Mouse (Mus musculus): ENCODE measurements at regions not wholly inside any gene's neighbourhood (a gene's known extent, or its start where the extent isn't known, plus 50 kb on each side); places are given as distances from the start of the nearest gene placed in this dataset.

DNA sequence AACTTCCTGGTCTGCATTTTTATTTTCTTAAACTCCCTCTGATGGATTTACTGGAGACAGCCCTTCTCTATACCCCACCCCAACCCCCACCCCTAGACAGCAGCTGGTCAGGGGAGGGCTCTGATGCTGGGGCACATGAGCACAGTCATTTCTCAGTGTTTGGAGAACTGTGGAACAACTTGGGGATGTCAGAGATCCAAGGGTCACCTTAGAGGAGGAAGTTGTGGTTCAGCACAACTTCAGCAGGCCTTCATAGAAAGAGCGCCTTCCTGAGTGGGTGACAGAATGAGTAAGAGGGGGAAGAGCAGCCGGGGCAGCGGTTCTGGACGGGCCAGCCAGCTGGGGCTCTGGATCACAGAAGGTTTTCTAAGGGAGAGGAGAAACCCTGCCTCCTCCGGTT lies 298.2 kb upstream of the Stt3b start:
- DNase-seq (ENCODE audit: low spot score in 2 of 2), result no peak

DNA sequence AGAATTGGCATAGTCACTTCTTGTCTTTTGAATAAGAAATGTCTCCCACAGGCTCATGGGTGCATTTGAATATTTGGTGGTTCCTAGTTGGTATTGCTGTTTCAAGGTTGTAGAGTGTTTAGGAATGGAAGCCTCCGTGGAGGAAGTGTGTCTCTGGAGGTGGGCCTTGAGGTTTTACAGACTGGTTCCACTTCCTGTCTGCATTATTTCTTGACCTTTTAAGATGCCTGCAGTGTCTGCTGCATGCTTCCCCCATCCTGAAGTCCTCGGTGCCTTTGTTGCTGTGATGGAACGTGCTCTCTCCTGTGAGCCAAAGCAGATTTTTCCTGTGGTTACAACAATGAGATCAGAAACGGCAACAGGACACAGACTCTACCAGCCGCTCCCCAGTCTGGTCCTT lies 299.4 kb upstream of the Gadl1 start:
- no peak for DNase-seq (ENCODE audit: low spot score in 2 of 2)

DNA sequence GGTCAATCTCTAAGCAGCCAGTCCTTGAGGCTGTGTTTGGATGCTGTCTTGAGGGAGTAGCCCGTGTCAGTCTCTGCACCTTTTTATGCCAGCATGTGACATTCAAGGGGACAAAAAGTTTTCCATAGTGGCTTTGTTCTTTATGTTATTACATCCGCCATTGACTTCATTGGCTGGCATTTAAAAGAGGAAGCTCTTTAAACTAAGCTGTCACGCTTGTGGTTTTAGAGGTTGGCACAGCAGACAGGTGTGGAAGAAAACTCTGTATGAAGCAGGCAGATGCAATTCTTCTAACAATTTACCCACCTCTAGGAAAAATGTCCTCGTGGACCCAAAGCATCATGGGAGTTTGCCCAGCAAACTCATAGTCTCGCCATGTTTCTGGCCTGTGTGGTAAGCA lies 297.5 kb upstream of the Gadl1 start:
- no peak for DNase-seq (ENCODE audit: low spot score in 2 of 2)

DNA sequence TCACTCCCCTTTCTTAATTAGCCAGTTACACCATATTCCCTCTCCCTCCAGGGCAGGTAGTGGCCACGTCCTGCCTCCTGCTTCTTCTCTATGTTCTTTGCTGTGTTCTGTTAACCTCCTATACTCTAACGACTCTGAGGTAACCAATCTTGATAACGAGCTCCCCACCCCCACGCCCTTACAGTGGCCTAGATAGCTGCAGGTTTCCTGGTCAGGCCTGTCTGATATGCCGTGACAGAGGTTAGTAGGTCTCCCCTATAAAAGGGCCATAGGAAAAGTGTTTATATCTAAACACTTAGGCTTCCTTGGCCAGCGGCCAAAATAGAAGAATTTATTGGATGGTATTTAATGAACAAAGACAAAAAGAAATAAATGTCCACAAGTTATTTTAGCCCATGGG lies 296.3 kb upstream of the Gadl1 start:
- DNase-seq (ENCODE audit: low spot score in 2 of 2), result no peak

DNA sequence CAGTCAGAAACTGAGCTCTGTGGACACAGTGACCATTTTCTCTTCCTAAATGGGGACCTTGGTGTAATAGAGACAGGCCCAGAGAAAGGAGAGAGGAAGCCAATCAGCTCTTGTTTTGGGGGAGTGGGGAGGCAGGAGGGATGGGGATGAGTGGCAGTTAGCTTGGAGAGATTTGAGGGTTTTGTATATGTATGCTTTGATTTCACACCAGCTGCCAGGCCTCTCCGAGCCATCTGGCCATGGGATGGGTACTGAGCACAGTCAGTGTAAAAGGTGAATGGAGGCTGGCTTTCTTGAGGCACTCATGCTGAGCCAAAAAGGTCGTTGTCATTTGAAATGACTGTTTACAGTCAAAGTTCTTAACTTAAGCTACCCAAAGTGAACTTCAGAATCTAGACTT lies 295.2 kb upstream of the Gadl1 start:
- DNase-seq (ENCODE audit: low spot score in 2 of 2), result no peak

DNA sequence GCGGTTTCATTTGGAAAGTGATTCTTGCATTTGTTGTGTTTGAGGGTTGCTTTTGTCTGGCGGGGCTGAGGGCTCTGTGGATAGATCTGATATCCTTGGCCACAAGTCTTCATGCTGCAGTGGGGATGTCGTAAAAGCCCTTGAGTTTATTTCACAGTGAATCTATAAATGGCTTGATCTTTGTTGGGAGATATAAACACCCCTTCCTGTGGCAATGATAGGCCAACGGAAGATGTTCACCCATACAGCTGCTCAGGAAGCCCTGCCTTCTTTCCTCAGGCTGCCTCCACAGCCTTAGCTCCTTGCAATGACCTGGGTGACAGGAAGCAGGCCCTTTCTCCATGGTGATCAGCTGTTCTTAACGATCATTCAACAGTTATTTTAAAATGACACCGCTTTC lies 291.3 kb upstream of the Gadl1 start:
- DNase-seq (ENCODE audit: low spot score in 2 of 2), result no peak

DNA sequence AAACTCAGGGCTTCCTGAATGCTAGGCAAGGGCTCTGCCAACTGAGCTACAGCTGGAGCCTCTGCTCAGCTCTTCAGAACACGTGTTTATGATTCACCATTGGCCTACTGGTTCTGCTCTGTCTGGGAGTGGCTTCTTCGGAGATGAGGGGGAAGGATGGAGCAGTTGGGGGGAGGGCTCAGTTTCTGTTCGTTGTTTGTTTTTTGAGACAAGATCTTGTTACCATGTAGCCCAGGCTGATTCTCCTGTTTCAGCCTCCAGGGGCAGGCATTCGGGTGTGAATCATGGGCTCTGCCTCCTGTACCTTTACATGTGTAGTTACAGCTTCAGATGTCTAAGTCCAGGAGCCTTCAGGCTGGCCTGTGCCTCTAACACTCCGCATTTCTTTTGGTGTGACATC lies 285.3 kb upstream of the Gadl1 start:
- no peak for DNase-seq (ENCODE audit: low spot score in 2 of 2)

DNA sequence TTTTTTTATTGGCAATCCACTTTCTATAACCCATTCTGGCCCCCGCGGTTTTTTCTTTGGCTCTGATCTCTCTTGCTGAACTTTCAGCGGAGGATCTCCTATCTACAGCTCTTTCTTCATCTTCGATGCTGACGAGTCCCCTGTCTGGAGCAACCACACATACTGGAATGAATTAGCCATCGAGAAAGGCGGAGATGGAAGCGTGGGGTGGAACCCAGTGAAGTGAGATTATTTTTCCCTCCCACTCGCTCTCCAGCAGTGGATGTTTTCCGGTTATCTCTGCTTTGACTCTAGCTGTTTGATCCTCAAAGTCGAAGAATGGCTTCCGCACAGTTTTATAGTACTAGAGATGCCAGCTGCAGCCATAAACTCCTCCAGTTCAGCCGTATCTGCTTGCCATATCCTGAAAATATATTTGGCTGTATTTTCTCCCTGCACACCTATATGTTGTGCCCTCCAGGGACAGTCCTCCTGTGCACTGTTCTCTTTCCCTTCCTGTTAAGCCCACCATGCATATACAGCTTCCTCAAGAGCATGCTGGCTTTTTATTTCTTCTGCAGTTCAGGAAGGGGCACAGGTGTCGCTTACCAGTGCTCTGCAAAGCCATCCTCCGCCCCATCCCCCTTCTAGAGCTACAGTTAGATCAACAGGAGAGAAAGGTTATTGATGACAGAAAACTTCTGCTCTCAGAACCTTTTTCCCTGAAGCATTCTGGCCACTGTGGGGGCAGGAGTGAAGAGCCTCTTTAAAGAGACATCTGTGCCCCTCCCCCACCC lies 284.3 kb upstream of the Gadl1 start:
- no peak for DNase-seq (ENCODE audit: low spot score in 2 of 2)

DNA sequence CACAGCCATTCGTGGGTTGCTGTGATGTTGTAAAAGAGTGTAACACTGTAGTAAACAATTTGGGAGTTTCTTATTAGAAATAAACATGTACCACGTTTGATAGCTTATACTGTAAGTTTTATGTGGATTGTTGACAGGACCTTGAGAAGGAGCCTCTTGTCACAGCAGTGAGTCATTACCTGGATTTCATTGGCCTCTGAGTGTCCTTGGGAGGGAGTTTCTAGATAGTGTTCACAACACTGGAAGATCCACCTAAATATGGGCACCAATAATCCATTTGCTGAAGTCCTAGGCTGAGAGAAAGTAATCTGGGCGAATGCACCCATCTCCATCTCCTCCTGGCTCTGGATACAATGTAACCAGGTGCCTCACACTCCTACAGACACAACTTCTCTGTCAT lies 281.7 kb upstream of the Gadl1 start:
- no peak for DNase-seq (ENCODE audit: low spot score in 2 of 2)

DNA sequence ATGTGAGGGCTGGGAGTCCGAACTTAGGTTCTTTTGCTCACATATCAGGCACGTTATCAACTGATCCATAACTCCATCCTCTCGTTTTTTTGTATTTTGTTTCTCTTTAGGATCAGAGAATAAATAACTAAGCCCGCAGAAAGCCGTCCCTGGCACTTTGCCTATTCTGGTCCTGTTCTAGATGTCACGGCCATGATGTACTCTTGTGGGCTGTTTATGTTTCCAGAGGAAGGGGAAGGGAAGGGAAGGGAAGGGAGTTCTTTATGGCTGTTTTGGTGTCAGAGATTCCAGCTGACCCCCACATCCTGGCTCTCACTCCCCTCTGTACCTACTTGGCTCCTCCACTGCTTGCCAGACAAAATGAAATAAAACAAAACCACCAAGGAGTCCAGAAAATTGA lies 272.1 kb upstream of the Gadl1 start:
- DNase-seq (ENCODE audit: low spot score in 2 of 2), result no peak

DNA sequence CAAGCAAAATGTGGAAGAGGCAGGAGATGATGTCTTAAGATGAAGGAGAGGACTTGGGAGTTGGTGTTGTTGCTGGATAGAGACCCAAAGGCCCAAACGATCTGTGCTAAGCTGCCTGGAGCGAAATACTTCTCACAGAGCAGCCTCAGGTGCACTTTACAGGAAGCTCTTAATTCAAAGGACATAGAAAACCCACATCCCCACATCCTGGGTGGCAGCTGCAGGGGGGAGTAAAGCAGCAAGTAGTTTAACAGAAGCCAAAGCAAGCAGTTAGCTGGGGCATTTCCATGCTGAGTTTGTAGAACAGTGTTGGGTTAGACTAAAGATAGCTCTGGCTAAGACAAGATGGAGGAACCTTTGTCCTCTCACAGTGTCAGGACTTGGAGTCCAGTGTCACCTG lies 268.5 kb upstream of the Gadl1 start:
- no peak for DNase-seq (ENCODE audit: low spot score in 2 of 2)

DNA sequence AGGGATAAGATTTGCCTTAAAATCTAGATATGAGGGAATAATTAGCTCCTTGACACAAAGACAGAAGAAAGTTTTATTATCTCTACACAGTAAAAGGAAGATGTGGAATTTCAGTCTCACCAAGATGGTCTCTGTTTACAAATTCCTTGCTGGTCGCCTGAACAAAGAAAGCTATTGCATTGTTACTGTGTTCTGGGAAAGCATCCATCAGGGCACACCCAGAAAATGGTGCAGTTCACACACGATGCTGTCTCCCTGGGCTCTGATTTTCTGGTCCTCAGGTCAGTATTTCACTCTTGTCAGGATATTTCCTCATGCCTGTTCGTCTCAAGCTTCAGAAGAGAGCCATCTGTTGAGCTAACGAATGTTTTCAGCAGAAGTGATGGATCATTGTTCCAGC lies 267.2 kb upstream of the Gadl1 start:
- no peak for DNase-seq (ENCODE audit: low spot score in 2 of 2)

DNA sequence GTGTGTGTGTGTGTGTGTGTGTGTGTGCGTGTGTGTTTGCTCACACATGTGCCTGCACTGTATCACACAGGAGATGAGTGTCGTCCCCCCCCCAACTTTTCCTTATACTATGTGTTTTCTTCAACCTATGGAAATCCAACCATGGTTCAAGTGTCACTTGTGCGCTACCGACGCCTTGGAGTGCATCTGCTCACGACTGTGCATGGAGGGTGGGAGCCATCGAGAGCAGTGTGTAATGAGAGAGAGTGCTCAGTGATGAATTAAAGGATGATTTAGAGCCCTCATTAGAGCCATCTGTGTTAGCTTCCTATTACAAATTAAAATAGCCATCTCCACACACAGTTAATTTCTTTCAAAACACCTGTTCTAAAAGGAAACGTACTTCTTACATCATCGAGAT lies 264.3 kb upstream of the Gadl1 start:
- no peak for DNase-seq (ENCODE audit: low spot score in 2 of 2)

DNA sequence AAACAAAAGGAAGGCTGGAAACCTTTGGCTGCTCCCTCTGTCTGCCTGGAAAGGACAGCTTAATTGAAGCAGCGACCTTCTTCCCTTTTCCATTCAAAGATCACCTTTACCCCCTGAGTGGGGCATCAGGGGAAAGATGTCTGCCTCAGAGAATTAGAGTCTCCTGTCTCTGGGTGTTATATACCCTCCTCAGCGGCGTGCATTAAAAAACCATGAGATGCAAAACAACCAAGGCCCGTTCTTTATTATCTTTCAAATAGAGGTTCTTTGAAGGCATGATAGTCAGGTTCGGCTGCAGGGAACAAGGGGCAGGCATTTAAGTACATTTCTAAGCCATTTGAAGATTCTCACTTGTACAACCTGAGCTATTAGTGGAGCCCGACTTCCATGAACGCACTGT lies 263.0 kb upstream of the Gadl1 start:
- DNase-seq (ENCODE audit: low spot score in 2 of 2), result no peak

DNA sequence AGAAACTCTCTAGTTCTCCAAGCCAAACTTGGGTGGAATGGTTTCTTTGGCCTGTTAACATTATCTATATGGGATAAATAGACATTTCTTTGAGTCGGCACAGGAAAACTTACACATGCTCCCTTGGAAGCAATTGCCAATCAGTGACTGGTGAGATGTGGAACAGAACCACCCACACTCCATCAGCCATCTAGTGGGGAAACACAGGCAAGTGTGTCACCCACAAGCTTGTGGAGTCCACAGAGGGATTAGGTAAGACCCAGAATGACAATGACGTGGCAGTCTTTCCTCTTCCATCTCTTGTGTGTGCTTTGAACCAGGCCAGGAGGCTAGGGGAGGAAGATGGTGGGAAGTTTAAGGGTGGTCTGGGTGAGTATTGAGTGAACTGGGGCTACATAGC lies 257.5 kb upstream of the Gadl1 start:
- DNase-seq (ENCODE audit: low spot score in 2 of 2), result no peak

DNA sequence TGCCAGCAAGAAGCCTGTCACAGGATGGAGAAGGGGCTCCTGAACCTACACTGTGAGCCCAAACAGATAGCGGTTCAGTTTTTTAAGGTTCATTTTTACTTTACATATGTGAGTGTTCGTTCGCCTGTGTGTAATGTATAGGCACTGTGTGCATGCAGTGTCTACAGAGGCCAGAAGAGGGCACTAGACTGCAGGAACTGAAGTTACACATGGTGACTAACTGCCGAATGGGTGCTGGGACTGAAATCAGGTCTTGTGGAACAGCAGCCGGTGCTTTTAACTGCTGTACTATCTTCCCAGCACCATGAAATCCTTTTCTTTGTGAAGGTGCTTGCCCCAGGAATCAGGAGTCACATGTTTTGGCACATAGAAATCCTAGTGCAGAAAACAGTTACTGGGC lies 256.1 kb upstream of the Gadl1 start:
- no peak for DNase-seq (ENCODE audit: low spot score in 2 of 2)

DNA sequence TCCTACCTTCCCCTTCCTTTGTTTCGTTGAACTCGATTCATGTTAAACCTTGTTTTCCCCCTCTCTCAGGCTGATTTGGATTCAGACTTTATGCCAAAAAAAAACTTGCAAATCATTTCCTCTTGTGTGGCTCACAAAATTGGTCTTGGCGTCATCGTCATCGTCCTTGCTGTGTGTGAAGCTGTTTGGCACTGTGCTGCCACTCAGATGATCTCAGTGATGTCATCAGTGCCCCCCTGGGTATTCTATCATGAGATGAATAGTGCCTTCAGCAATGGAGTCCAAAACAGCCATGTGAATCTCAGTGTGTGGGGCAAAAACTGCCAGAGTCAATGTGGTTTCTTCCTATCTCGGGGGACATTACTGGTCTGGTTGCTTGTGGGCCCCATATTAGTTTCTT lies 254.3 kb upstream of the Gadl1 start:
- no peak for DNase-seq (ENCODE audit: low spot score in 2 of 2)

DNA sequence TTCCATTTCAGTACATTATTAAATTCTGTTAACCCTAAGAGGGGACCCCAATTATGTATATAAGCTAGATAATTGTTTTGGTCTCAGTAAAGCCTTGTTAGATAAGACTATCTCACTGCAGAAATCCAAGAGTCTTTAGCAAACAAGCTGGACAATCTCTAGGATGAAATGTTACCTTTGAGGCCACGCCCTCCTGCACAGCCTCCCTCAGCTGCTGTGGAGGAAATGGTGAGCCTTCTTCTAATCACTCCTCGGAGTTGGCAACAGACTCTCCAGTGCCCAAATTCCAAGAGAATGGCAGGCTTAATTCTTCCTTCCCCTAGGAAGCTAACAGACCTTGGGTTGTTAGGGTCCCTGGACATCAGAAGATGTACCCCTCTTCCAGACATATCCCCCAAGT lies 252.7 kb upstream of the Gadl1 start:
- no peak for DNase-seq (ENCODE audit: low spot score in 2 of 2)

DNA sequence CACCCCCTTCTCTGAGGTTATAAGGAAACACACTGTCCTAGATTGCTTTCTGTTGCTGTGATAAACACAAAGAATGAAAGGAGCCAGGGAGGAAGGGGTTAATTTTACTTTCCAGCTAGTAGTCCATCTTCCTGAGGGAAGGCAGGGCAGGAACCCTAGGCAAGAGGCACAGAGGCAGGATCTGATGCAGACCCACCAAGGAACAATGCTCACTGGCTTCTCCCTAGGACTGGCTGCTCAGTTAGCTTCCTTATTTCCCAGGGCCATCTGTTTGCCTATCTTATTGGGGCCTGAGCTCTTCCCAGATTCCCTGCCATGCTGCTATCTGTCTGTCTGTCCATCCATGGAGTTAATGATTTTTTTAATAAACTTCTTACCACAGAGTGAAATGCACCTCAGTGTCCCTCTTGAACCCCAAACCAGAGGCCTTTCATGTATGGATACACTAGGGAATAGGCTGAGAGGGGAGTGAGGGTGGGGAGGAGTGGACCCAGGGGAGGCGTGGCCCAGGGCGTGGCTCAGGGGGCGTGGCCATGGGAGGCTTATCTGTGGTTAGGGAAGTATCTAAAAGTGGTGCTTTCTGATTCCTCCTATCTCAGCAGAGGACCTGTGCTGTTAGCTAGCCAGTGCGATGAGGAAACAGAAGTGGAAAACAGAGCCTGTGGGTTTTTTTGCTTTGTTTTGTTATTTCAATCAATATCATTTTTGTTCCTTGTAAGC lies 252.1 kb upstream of the Gadl1 start:
- no peak for DNase-seq (ENCODE audit: low spot score in 2 of 2)

DNA sequence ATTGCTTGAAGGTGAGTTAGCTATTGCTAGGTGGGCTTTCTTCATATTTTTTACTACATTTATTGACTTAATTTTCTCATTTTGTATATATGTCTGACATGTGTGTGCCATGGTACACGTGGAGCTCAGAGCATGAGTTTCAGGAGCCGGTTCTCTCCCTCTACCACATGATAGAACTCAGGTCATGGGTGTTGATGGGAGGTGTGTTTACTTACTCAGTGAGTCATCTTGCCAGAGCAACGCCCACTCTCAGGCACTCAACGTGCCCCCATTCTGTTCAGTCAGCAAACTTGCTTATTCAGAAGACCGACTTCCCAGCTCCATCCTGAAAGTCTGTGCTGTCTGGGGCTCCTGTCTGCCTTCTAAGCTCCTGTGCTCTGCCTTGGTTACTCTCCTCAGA lies 250.8 kb upstream of the Gadl1 start:
- no peak for DNase-seq (ENCODE audit: low spot score in 2 of 2)

DNA sequence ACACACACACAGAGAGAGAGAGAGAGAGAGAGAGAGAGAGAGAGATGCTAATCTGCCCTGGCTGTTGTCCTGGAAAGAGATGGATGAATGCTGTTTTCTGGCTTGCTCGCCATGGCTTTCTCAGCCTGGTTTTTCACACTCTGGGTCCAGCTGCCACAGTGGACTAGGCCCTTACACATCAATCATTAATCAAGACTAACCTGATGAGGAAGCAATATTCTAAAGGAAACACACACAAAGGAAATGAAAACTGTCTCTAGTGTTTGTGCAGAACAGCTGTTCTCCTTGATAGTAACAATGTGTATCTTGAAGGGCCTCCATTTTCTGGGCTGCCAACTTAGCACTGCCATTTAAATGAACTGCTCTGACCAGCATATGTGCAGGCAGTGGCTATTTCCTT lies 248.9 kb upstream of the Gadl1 start:
- no peak for DNase-seq (ENCODE audit: low spot score in 2 of 2)

DNA sequence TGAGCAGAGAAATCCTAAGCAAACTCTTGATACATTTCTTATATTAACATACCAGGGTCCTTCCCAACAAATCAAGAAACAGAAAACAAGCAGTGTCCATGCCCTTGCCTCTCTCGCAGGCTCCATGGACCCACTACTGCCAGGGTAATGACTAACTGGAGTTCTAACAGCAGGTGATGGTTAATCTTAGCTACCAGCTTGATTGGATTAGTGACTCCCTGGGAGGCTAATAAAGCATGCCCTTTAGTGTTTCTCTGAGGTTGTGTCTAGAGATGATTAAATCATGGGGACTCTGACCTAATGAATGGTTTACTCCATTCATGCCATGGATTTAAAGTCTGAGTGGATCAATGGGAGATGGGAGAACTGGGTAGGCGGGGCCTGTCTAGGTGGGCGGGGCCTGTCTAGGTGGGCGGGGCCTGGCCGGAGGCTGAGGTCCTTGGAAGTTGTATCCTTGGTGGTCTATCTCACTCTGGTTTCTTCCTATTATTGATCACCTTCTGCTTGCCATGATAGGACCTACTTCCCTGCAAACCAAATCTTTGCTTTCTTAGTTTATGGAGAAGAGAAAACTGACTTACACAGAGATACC lies 247.3 kb upstream of the Gadl1 start:
- no peak for DNase-seq (ENCODE audit: low spot score in 2 of 2)

DNA sequence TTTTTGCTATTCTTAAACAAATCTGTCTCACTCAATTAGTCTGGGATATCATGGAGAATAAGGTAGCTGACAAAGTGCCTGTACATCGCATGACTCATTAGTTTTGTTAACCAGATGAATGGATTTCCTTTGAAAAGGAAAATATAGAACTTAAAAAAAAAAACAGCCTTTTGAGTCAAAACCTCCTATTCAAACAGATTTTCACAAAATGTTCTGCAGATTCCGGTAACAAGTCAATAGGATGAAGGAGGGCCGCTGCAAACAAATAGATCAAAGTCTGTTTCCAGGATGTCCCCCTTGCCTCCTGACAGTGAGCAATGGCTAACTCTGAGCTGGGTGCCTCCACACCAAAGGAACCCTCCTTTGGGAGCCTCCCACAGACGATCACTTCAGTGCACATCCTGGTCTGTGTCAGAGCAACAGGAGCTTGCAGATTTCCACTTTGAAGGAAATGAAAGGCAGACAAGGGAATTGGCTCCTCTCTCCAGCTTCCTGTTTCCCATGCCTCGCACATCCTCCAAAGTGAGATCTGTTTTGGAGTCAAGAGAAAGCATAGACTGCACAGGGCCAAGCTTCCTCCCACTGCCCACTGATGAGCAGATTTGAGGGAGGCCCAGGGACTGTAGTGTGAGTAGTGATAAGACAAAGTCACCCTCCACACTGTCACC lies 243.8 kb upstream of the Gadl1 start:
- no peak for DNase-seq (ENCODE audit: low spot score in 2 of 2)

Measured in urinary bladder, postnatal 4 days (tissue).